Mouse (Mus musculus) thymus, adult 2 months (tissue): ENCODE measurements at regions not wholly inside any gene's neighbourhood (a gene's known extent, or its start where the extent isn't known, plus 50 kb on each side); places are given as distances from the start of the nearest gene placed in this dataset.

Experiments used
- DNase-seq: peaks from one replicate; pipeline ENCODE4 v3.0.0; 2021
- H3K27ac ChIP-seq: fragments of 200-500 bp; 2 replicates; pipeline ENCODE4 v1.5.1; 2012; ENCODE audit warnings: low read length, control low read depth; ENCODE audit not compliant: control insufficient read depth, insufficient read depth
- H3K27me3 ChIP-seq: fragments of 200-500 bp; 2 replicates; pipeline ENCODE4 v1.6.1; 2012; ENCODE audit warnings: mild to moderate bottlenecking, low read length, moderate library complexity, mixed read lengths; ENCODE audit not compliant: control insufficient read depth, insufficient read depth
- H3K36me3 ChIP-seq: fragments of 200-500 bp; 2 replicates; pipeline ENCODE4 v1.6.1; 2012; ENCODE audit warnings: mild to moderate bottlenecking, low read length, moderate library complexity; ENCODE audit not compliant: control insufficient read depth, insufficient read depth
- H3K4me1 ChIP-seq: fragments of 200-500 bp; replicated peaks from 2 replicates; pipeline ENCODE4 v1.6.1; 2012; ENCODE audit warnings: low read length; ENCODE audit not compliant: control insufficient read depth, insufficient read depth
- H3K4me3 ChIP-seq: fragments of 200-500 bp; 2 replicates; pipeline ENCODE4 v1.5.1; 2012; ENCODE audit warnings: mild to moderate bottlenecking, low read length, control low read depth, moderate library complexity; ENCODE audit not compliant: control insufficient read depth, insufficient read depth
- CTCF ChIP-seq: fragments of 200-500 bp; IDR thresholded peaks from 2 replicates; pipeline ENCODE4 v1.5.1; 2012; ENCODE audit warnings: mild to moderate bottlenecking, control low read depth, low read length, moderate library complexity, borderline replicate concordance; ENCODE audit not compliant: control insufficient read depth, poor library complexity, insufficient read depth; ENCODE audit errors: extremely low read depth
- POLR2A ChIP-seq: fragments of 200-500 bp; IDR thresholded peaks from 2 replicates; pipeline ENCODE4 v1.6.1; 2012; ENCODE audit warnings: mild to moderate bottlenecking, low read length, control low read depth, moderate library complexity; ENCODE audit not compliant: control insufficient read depth, poor library complexity, insufficient read depth; ENCODE audit errors: extremely low read depth
- WGBS: fragments of 180-500 bp; shearing (Covaris S2); methylation state at CpG from one replicate; pipeline ENCODE4 v1.1.7; 2018; 5-methylcytosine and 5-hydroxymethylcytosine counted together

GRCm38 (mm10) chr11:24750144-24750779 lies 672.4 kb downstream of the Bcl11a start:
- WGBS, result 46% methylated on average over 7 of the region's 7 CpGs
- no peak for DNase-seq
- TF ChIP-seq CTCF (no peak), POLR2A (no peak)
- H3K4me1 ChIP-seq, result no peaks in the 10 kb centered on the region
- no peak overlapping the region for H3K27ac ChIP-seq
- H3K4me3 ChIP-seq, result no peak overlapping the region
- no peaks in the 10 kb centered on the region for H3K36me3 ChIP-seq
- no peaks in the 10 kb centered on the region for H3K27me3 ChIP-seq

GRCm38 (mm10) chr11:24758130-24758529 lies 680.3 kb downstream of the Bcl11a start:
- no peak for TF ChIP-seq POLR2A
- TF ChIP-seq CTCF, result no peak
- Histone ChIP-seq H3K27me3 (no peaks in the 10 kb centered on the region), H3K4me3 (no peak overlapping the region), H3K27ac (no peak overlapping the region), H3K4me1 (no peaks in the 10 kb centered on the region), H3K36me3 (no peaks in the 10 kb centered on the region)
- no peak for DNase-seq

GRCm38 (mm10) chr11:24783470-24783869 lies 705.6 kb downstream of the Bcl11a start:
- TF ChIP-seq POLR2A (no peak), CTCF (no peak)
- Histone ChIP-seq H3K27me3 (no peaks in the 10 kb centered on the region), H3K4me1 (no peaks in the 10 kb centered on the region), H3K4me3 (no peak overlapping the region), H3K27ac (no peak overlapping the region), H3K36me3 (no peaks in the 10 kb centered on the region)
- DNase-seq, result no peak
- WGBS, result 89% methylated on average over 7 of the region's 7 CpGs

- WGBS, result 80% methylated on average over 2 of the region's 2 CpGs
- DNase-seq, result no peak
- TF ChIP-seq POLR2A (no peak), CTCF (no peak)
- Histone ChIP-seq H3K4me1 (no peaks in the 10 kb centered on the region), H3K27me3 (no peaks in the 10 kb centered on the region), H3K4me3 (no peak overlapping the region), H3K36me3 (no peaks in the 10 kb centered on the region), H3K27ac (no peak overlapping the region)
Measured at GRCm38 (mm10) chr11:24789120-24789519, 711.3 kb downstream of the Bcl11a start.

GRCm38 (mm10) chr11:24795510-24796211 lies 717.8 kb downstream of the Bcl11a start:
- DNase-seq, result no peak
- Histone ChIP-seq H3K27me3 (no peaks in the 10 kb centered on the region), H3K36me3 (no peaks in the 10 kb centered on the region), H3K4me3 (no peak overlapping the region), H3K27ac (no peak overlapping the region), H3K4me1 (no peaks in the 10 kb centered on the region)
- no peak for TF ChIP-seq POLR2A
- TF ChIP-seq CTCF, result no peak
- WGBS, result 82% methylated on average over 4 of the region's 4 CpGs

- DNase-seq, result no peak
- H3K27me3 ChIP-seq, result no peaks in the 10 kb centered on the region
- no peak overlapping the region for H3K4me3 ChIP-seq
- no peak overlapping the region for H3K27ac ChIP-seq
- 76% methylated on average over 8 of the region's 8 CpGs for WGBS
- no peaks in the 10 kb centered on the region for H3K36me3 ChIP-seq
- TF ChIP-seq CTCF (no peak), POLR2A (no peak)
- H3K4me1 ChIP-seq, result no peaks in the 10 kb centered on the region
Measured at GRCm38 (mm10) chr11:24804623-24805023, 726.8 kb downstream of the Bcl11a start.

- TF ChIP-seq POLR2A (no peak), CTCF (no peak)
- no peak for DNase-seq
- Histone ChIP-seq H3K36me3 (no peaks in the 10 kb centered on the region), H3K27me3 (no peaks in the 10 kb centered on the region), H3K27ac (no peak overlapping the region), H3K4me3 (no peak overlapping the region), H3K4me1 (no peaks in the 10 kb centered on the region)
- 92% methylated on average over 13 of the region's 13 CpGs for WGBS
Measured at GRCm38 (mm10) chr11:24829578-24830401, 751.9 kb downstream of the Bcl11a start.
